Mouse (Mus musculus) kidney, postnatal 14 days (tissue): Measurements from ENCODE around the gene Memo1.
"Not testable (repeated sequence)": the region's sequence is repeated elsewhere in the genome, so short reads cannot be mapped to it uniquely, and the experiment has no call there.

Experiments used
- DNase-seq: peaks from one replicate; pipeline ENCODE4 v3.0.0; 2022; ENCODE audit warnings: mixed read lengths

Memo1 gene

DNA sequence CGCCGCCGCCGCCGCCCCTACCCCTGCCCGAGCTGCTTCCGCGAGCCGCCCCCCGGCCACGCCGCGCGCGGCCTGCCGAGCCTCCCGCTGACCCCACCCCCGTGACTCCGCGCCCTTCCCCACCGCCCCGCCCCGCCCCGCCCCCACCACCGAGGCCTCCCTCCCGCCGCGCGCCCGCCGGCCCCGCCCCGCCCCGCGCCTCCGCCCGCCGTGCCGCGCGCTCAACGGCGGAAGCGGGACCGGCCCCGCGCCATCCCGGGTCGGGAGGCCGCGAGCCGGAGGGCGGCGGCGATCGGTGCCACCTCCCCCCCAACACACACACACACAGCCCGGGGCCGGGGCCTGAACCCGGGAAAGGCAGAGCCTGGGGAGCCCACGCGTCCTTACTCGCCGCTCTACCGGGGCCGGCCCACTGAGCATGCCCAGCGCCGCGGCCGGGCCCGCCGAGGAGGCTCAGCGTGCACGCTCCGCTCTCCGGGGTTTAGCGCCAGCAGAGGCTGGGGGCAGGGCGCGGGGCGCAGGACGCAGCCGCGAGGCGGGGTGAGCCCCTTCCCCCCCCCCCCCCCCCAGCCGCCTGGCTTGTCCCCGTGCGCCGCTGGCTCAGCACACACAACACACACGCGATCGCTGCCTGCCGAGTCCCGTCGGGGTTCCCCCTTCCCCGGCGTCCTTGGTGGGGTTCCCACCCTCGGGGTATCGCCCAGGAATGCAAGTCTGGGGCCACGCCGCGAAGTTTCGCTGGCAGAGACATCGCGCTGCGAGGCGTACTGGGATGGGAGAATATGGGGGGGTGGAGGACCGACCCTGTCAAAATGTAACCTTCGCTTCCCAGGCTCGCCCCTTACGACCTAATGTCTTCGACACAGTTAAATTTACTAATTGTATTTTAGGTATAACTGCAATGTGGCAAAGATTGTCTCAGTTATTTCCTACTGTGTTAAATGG, at the start of gene Memo1:
Memo1 (minus strand) TSS at position 496 of the 945 bp plus-strand sequence.
- peak; percentile 92 for DNase-seq

- DNase-seq = no peak
These were observed 45.8 kb upstream of the Memo1 start for GRCm38 (mm10) chr17:74341151-74341550.

DNA sequence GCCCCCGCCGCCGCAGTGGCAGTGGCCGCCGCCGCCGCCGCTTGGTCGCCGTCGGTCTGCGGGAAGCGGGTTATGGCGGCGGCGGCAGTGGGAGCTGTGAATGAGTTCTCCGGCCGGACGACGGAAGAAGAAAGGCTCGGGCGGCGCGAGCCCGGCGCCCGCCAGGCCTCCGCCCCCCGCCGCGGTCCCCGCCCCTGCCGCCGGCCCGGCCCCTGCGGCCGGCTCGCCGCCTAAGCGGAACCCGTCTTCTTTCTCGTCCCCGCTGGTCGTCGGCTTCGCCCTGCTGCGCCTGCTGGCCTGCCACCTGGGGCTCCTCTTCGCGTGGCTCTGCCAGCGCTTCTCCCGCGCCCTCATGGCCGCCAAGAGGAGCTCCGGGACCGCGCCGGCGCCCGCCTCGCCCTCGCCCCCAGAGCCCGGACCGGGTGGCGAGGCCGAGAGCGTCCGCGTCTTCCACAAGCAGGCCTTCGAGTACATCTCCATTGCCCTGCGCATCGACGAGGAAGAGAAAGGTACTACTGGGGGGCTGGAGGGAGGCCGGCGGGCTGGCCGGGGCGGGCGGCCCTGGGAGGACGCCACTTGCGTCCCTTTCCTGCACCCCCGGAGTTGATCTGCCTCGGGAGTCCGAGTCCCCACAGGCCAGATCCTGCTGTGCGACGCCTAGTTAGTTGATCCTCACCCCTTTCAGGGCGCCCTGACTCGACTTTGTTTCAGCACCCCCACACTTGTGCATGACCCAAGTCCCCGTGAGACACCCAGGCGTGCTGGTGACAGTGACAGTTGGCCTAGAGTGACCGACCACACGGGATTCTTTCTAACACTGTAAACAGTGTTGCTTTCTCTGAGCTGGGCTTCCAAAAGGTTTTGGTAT, 43.9 kb upstream of the Memo1 start, which contains the start of gene Spast:
Spast (plus strand) TSS at position 51 of the 868 bp plus-strand sequence.
- peak; percentile 88 for DNase-seq

DNA sequence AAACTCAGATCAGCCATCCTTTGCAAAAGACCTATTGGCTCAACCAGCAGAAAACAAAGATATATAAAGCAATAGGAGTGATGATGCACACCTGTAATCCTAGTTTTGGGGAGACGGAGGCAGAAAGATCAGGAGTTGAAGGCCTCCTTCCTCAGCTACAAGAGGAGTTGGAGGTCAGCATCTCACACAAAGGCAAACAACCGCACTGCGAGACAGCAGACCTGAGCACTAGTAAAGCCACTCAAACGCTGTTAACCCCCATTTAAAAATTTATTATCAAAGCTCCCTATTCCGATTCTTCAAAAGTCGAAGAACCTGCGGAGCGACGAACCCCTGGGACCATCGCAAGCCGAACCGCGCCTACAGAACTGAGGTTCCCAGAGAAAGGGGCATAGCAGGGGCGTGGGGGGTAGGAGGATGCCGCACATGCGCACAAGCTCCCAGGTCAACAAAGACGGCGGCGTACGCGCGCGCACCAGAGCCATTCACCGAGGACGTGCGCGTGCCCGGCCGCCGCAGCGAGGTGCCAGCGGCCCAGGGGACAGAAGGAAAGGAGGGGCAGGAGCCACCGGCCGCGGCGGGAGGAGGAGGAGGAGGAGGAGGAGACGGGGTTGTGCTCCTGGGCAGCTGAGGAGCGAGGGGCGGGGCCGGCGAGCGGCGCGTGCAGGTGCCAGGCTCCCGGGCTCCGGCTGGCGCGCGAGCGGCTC, 43.1 kb upstream of the Memo1 start:
- DNase-seq = peak; percentile 98

GRCm38 (mm10) chr17:74331049-74331676, 35.8 kb upstream of the Memo1 start:
- no peak for DNase-seq

- DNase-seq = peak; percentile 48
These were observed 32.8 kb upstream of the Memo1 start for GRCm38 (mm10) chr17:74328146-74328545.

DNA sequence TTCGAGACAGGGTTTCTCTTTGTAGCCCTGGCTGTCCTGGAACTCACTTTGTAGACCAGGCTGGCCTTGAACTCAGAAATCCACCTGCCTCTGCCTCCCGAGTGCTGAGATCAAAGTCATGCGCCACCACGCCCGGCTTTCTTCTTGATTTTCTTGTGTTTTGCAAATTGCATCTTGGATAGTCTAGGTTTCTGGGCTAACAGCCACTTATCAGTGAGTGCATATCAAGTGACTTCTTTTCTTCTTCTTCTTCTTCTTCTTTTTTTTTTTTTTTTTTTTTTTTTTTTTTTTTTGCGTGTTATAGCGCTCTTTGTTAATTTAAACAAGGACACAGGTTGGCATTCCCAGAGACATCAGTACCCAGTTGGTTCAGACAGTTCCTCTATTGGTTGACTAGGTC, 31.9 kb upstream of the Memo1 start:
- not testable (repeated sequence) for DNase-seq

- no peak for DNase-seq
These were observed 28.5 kb upstream of the Memo1 start, which contains the start of gene Dpy30 for GRCm38 (mm10) chr17:74323844-74324243. Gene Dpy30 (minus strand): TSS chr17:74323944.

- no peak for DNase-seq
These were observed 27.2 kb upstream of the Memo1 start for GRCm38 (mm10) chr17:74322400-74323054.

DNA sequence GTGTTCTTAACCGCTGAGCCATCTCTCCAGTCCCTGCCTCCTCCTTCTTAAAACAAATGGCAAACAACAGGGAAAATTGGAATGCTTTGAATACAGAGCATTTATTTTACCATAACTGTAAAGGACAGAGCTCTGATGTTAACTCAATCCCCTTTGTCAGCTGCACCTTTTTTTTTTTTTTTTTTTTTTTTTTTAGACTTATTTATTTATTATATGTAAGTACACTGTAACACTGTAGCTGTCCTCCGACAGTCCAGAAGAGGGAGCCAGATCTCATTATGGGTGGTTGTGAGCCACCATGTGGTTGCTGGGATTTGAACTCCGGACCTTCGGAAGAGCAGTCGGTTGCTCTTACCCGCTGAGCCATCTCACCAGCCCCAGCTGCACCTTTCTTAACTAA, 23.4 kb upstream of the Memo1 start:
- DNase-seq = no peak

DNA sequence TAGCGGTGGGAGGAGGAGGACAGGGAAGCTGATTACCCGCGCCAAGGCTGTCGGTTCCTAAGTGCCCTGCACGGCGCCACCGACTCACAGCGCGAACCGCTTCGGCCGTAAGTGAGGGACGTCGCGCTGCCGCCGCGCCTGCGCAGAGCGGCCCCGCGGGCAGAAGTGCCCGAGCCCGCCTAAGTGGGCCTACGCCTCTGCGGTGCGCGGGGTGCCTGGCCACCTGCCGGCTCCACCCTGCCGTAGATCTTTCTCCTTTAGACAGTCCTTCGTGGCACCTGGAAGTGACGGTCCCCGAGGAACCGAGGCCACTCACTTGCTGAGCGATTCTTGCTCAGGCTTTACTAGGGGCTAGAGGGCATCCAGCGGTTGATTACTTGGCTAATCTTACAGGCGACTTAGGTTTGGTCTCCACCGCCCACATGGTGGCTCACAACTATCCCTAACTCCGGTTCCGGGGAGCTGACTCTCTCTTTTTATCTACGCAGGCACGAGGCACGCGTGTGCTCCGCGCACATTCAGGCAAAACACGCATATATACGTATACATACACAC, 21.1 kb upstream of the Memo1 start:
- DNase-seq = peak; percentile 93

GRCm38 (mm10) chr17:74315445-74316308, 20.4 kb upstream of the Memo1 start:
- no peak for DNase-seq

DNA sequence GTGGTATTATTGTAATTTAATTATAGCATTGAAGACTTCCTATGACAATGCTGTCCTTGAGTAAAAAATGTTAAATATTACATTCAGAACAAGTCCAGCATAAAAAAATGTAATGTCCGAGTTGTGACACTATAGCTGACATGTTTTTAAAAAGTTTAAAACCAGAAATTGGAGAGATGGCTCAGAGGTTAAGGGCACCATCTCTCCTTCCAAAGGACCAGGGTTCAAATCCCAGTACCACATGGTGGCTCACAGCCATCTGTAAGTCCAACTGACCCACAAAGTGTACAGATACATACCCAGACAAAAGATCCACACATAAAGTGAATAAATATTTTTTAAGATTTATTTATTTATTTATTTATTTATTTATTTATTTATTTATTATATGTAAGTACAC, 10.7 kb upstream of the Memo1 start:
- no peak for DNase-seq

- no peak for DNase-seq
These were observed 10.3 kb upstream of the Memo1 start for GRCm38 (mm10) chr17:74305616-74306015.

GRCm38 (mm10) chr17:74304060-74304459, 8.7 kb upstream of the Memo1 start:
- DNase-seq = no peak

DNA sequence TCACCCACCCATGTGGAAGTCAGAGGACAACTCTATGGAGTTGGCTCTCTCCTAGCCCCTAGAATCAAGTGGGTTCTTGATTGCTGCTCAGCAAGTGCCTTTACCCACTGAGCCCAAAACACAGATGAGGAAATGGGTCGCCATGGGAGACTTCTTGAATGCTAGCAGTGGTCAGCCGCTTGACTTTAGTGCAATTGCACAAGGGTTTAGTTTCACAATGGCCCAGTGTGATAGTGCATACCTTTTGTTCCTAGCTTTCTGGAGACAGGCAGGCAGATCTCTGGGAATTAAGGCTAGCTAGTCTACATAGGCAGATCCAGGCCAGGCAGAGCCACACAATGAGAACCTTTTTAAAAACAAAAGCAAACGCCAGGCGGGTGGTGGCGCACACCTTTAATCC, 4.8 kb upstream of the Memo1 start:
- DNase-seq = no peak

DNA sequence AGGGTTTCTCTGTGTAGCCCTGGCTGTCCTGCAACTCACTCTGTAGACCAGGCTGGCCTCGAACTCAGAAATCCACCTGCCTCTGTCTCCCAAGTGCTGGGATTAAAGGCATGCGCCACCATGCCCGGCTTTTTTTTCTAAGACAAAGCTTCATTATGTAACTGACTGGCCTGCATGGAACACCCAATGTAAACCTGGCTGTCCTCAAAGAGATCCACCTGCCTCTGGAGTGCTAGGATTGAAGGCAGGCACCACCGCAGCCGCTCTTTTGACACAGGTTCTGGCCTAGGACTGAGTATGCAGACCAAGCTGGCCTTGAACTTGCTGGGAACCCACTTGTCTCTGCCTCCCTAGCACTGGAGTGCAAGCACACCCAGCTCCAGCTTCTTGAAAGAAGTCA, 1.7 kb upstream of the Memo1 start:
- DNase-seq = not testable (repeated sequence)

DNA sequence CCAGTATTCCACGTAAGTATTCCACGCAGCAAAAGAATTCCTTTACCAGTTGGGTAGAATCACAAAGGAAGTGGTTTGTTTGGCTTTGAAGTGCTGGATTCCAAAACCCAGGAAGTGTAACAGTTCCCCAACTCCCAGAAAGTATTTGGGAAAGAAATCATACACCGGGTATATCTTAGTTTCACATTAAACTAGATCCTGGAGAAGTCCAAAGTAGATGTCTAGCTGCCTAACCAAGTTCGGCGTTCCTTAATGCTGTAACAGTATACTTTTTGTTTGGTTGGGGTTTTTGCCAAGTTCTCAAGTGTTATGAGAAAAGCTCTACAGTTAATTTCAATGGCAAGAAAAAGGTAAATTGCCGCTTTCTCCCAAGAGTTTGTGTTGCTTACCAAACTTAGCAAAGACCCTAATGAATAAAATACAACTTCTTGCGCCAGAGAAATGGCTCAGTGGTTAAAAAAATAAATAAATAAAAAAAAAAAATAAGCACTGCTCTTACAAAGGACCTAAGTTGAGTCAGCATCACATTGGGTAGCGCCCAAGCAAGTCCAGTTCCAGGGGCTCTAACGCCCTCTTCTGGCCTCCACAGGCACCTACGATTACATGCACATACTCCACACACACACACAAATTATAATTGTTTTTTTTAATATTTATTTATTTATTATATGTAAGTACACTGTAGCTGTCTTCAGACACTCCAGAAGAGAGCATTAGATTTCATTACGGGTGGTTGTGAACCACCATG, 929 bp upstream of the Memo1 start:
- peak; percentile 29 for DNase-seq

DNA sequence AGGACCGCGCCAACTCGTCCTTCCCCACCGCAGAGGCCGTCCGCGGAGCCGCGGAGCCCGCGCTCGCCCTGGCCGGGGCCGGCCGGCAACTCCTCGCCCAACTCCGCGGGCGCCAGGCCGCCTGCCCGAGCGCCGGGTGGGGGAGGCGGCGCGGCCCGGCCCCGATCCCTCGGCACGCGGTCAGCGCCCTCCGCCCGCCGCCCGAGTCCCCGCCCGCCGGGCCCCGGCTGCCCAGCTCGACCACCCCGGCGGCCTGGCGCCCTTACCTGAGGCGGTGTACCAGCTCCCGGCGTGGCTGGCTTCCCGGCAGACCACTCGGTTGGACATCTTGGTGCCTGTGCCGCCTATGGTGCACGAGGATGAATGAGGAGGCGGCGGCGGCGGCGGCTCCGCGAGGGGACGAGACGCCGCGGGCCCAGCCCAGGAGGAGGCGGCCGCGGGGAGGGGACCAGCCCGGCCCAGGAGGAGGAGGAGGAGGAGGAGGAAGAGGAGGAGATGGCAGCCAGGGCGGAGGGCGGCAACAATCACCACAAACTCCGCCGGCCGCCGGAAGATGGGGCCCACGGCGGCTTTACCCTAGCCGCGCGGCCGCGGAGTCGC, 795 bp downstream of the Memo1 start:
- DNase-seq = peak; percentile 93
